Mouse (Mus musculus) 3T3-L1 (cell line): Measurements from ENCODE around the gene Kat7.
A peak's percentile ranks its signal among the peaks of the same experiment; 100 is the strongest.

Source experiments
- DNase-seq: peaks from one replicate; pipeline ENCODE4 v3.0.0-alpha.2; 2015; ENCODE audit warnings: low read depth, low spot score

Kat7 gene

GRCm38 (mm10) chr11:95231688-95232328 is 78.2 kb downstream of the Kat7 start:
- peak; percentile 52 for DNase-seq

GRCm38 (mm10) chr11:95227467-95227866 is 82.6 kb downstream of the Kat7 start:
- no peak for DNase-seq

GRCm38 (mm10) chr11:95225448-95225847 is 84.6 kb downstream of the Kat7 start:
- no peak for DNase-seq
